8 mouse cellular contexts compared by ENCODE assay signal in genomic region chr19:25107417-25107816, GRCm38 (mm10).
DNase-seq lines count a peak whose midpoint lies in the region; ATAC-seq and TF ChIP-seq lines count a peak whose summit lies in the region.
"Had no signal": no experiment of that assay in that cellular context is flagged by ENCODE, and none has a peak within 500 bp of the region (broad histone marks: within the 10 kb centered on the region; RNA-seq: fewer than 3 reads in every experiment).

No protein-coding gene starts in this region.

- H3K4me3 ChIP-seq in left cerebral cortex, adult 2 months: no peak overlapping the region
- H3K4me3 ChIP-seq in forebrain, embryonic 13.5 days: no peak overlapping the region

- peak; percentile 61 for TF ChIP-seq CTCF in left cerebral cortex, adult 2 months (IDR thresholded peaks at IDR 0.05)

- DNase-seq in left cerebral cortex, adult 2 months (ENCODE audit: extremely low spot score in 1 of 2, low spot score in 2 of 2): no peak
- no peak for DNase-seq in left cerebral cortex, adult 11 months (ENCODE audit: low spot score)
- DNase-seq in ES-CJ7 (ENCODE audit: low read depth, low spot score) (peak; percentile 29), R1 (ENCODE audit: low read depth, low spot score) (peak; percentile 25)
- peak; percentile 13 for DNase-seq in large intestine, adult 2 months (ENCODE audit: low read depth, low spot score)
- no peak for DNase-seq in T-cell, adult 2 months (ENCODE audit: low spot score)
- DNase-seq: cerebellum, adult 11-12 months had no signal

- no peak overlapping the region for H3K27ac ChIP-seq in left cerebral cortex, adult 2 months
- H3K27ac ChIP-seq in forebrain, embryonic 13.5 days: no peak overlapping the region

- H3K9ac ChIP-seq in forebrain, embryonic 13.5 days: no peak overlapping the region

- H3K27me3 ChIP-seq in forebrain, embryonic 13.5 days: no peaks in the 10 kb centered on the region

- no peaks in the 10 kb centered on the region for H3K9me3 ChIP-seq in forebrain, embryonic 13.5 days (replicated peaks)

- 5% methylated on average over 4 of the region's 4 CpGs for WGBS in large intestine, adult 2 months
- 31% methylated on average over 4 of the region's 4 CpGs for WGBS in forebrain, embryonic 13.5 days

- no peak overlapping the region for H3K4me2 ChIP-seq in forebrain, embryonic 13.5 days

- H3K36me3 ChIP-seq in forebrain, embryonic 13.5 days (ENCODE audit: poor library complexity, severe bottlenecking): no peaks in the 10 kb centered on the region

- intact Hi-C loops in left cerebral cortex, adult 2 months (cut with DNase I): loop anchor here (5.0 kb wide), 3 partner anchors 145 to 525 kb away; partner anchors contain the start of gene Cbwd1

- H3K4me1 ChIP-seq in forebrain, embryonic 13.5 days: peaks cover 13% of the 10 kb centered on the region

- no peak for ATAC-seq in forebrain, embryonic 13.5 days

Comparison
In these comparisons a context has a peak if more than half of its experiments do, and no peak if none do; other contexts are left out.
1. DNase-seq: peak in ES-CJ7 (single experiment), R1 (single experiment) and large intestine, adult 2 months (single experiment); none in left cerebral cortex, adult 2 months (0 of 2), left cerebral cortex, adult 11 months (single experiment) and T-cell, adult 2 months (single experiment).